Mouse (Mus musculus) testis, postnatal 14 days (tissue): Measurements from ENCODE around the gene Ppp1r18.

Experiments used
- DNase-seq: peaks from one replicate; pipeline ENCODE4 v3.0.0; 2021; ENCODE audit warnings: low spot score

Ppp1r18 gene

DNA sequence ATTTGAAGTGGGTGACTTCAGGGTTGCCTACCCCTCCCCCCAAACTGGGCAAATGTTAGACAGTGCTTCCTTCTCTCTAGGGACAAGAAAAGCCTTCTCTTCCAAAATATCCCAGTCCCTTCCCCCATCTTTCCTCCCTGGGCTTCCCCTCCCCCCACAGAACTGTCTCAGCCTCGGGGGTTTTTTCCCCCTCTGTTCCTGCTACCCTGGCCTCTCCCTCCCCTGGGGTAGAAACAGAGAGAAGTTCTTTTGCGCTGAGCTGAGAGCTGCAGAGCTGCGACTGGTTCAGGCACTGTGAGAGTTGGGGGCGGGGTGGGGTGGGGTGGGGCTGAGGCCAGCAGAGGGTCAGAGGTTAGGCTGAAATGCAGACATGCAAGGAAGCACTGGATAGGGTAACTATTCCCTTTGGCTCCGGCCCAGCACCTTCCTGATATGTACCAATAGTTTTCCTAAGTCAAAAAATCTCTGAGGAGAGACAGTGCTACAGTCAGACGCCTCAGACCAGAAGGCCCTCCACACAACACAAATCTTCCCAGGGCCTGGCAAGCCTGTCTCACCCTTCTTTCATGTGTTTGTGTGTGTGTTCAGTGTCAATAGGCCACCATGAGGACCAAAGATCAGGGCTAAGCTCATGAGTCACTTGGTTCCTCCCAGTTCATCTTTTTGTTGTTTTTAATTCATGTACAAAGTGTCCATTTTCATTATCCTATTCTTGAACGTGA, 4.1 kb downstream of the Ppp1r18 start:
- DNase-seq, result no peak

DNA sequence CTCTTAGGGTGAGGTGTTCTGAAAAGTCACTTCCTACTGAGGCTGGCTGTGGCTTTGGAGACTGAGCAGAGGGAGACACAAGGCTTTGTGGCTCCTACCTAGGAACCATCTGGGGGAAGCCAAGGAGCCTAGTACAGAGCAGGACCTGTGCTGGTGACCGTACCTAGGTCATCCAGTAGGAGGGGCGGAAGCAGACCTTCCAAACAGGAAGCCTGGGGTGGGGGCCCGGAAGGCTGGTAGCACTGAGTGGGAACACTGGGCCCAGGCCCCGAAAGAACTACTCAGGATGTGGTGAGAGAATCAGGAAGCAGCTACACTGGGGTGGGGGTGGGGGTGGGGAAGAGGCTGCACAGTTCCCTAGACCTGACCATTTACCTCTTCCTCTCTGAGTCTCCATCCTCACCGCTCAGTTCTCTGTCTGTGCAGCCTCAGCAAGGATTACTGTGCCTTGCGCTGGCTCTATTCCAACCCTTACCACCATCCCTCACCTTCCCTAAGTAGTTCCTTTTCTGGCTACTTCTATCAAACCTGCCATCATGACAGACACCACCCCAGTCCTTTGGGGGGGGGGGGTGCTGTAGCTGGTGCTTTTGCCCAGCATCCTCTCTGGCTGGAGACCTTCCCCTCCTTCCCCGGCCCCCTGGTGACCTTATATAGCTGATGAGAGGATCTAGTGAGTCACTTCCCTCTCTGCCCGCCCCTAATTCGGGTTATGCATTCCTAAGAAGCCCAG, 4.9 kb downstream of the Ppp1r18 start:
- no peak for DNase-seq

DNA sequence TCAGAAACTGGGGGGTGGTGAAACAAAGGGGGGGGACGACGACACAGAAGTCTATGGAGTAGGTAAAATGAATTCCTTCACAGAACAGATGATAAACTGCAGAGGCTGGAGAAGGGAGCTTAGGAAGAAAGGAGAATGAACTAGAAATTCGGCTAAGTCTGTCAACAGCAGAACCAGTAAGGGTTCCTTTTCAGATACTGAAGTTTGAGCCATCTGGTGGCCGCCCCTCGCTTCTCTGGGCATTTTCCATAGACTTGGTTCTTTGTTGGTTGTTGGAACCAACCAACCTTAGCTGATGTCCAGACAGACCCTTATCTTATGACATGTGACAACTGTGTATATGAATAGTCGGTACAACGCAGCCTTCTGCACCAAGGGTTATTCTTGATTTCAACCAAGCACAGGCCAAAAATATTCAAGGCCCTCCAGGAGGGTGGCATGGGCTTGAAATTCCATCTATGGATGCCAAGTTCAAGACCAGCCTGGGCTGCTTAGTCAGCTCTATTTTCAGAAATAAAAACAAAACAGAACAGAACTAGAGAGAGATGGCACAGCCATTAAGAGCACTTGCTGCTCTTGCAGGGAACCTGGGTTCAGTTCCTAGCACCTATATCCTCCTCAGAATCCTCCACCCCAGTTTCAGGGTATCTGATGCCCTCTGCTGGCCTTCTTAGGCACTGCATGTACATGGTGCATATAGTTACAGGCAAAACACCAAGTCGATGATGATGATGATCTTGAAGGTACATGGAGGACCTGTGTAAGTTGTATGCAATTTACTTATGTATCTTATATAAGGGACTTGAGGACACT, 5.7 kb downstream of the Ppp1r18 start:
- DNase-seq, result no peak

DNA sequence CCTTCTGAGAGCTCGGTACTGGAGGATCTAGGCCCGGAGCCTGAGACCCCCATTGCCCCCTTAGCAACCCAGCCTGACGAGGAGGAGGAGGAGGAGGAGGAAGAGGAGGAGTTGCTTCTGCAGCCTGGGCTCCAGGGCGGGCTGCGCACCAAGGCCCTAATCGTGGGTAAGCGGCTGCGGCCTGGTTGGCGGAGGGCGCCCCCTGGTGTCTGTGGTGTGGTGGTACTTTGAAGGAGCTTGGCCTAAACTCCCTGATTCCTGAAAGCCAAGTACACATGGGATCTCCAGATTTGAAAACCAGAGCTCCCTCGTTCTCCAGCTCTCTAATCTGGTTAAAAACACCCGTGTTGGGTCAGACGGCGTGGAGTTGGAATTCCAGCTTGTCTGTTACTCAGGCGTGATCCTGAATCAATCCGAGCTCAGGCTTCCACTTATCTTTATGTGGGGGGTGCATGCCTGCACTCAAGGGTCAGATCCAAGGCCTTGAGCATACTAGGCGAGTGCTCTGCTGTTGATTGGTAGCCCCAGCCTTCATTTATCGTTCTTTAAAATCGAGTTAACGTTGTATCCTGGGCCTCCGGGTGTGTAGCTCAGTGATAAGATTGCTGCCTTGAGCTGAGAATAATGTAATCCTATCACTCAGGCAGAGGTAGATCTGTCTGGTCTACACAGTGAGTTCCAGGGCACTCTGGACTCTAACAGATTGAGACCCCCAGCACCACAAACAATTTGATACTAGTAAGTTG, 8.6 kb downstream of the Ppp1r18 start:
- DNase-seq, result peak; percentile 79

DNA sequence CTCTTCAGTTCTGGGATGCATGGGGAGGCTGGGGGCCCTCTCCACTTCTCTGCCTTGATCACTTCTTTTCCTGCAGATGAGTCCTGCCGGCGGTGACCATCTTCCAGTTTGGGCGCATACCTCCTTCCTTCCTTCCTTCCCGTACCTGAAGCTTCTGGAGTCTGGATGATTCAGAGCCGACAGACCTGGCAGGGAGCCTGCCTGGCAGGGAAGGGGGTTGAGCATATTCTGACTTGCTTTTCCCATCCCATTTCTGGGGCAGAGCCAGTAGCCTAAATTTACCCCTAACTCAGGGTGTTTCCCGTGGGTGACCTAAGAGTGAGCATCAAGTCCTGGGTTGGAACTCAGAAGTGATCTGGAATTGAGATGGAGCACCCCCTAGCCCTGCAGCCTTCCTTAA, 9.3 kb downstream of the Ppp1r18 start:
- no peak for DNase-seq

DNA sequence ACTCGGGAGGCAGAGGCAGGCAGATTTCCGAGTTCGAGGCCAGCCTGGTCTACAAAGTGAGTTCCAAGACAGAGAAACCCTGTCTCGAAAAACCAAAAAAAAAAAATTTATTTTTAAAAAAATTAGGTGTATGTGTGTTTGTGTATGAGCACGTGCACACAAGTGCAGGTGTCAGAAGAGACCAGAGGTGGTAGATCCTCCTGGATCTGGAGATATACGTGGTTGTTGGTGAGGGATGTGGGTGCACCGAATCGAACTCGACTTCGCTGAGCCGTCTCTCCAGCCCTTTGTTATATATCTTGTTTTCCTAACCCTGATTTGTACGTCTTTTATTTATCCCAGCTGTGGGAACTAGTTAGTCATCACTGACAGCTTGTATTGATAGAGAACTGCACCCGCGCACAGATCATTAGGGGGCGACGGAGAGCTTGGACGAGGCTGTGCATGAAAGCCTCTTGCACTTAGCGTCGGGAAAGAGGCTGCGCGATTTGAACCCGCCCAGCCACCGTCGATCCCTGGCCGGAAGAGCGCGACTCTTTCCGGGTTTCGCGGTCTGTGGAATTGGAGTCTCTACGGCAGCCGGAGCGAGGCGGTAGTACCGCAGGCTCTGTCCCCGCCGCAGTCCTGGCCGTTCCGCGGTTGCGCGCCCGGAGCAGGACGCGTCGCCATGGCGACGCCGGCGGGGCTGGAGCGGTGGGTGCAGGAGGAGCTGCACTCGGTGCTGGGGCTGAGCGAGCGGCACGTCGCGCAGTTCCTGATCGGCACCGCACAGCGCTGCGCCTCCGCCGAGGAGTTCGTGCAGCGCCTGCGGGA, 14.1 kb downstream of the Ppp1r18 start, which contains the start of gene Dhx16:
TSS of gene Dhx16 (plus strand) at position 575 of the 813 bp plus-strand sequence.
- DNase-seq, result peak; percentile 91

DNA sequence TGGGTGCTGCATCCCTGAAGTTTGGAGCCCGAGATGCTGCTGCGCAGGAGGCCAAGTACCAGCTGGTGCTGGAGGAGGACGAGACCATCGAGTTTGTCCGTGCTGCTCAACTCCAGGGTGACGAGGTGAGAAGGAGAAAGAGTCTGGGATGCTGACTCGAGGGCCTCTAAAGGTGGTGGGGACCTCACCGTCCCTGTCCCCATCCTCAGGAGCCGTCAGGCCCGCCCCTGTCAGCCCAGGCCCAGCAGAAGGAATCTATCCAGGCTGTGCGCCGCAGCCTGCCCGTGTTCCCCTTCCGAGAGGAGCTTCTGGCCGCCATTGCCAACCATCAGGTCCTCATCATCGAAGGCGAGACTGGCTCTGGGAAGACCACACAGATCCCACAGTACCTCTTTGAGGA, 17.5 kb downstream of the Ppp1r18 start:
- DNase-seq, result no peak

DNA sequence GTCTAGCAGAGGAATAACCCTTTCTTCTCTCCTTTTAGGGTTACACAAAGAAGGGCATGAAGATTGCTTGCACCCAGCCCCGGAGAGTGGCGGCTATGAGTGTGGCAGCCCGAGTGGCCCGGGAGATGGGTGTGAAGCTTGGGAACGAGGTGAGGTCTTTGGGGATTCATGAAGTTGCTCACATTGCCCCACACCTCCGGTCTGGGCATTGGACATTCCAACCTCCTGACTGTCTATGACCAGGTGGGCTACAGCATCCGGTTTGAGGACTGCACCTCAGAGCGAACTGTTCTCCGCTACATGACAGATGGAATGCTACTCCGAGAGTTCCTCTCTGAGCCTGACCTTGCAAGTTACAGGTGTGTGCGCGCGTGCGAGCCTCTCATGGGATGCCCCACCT, 18.4 kb downstream of the Ppp1r18 start:
- DNase-seq, result no peak

DNA sequence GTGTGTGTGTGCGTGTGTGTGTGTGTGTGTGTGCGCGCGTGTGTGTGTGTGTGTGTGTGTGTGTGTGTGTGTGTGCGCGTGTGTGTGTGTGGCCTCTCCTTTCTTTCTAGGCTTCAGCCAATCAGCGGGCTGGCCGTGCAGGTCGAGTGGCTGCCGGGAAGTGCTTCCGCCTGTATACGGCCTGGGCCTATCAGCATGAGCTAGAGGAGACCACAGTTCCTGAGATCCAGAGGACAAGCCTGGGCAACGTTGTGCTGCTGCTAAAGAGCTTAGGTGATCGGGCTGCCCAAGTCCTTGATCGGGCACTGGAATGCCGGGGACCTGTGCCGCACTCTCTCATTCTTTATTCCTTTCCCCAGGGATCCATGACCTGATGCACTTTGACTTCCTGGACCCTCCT, 22.3 kb downstream of the Ppp1r18 start:
- DNase-seq, result no peak

- peak; percentile 91 for DNase-seq
Measured at GRCm38 (mm10) chr17:35896781-35897643, 31.6 kb downstream of the Ppp1r18 start, which contains the start of gene 2310061I04Rik. TSS of gene 2310061I04Rik (minus strand) at chr17:35897431.

DNA sequence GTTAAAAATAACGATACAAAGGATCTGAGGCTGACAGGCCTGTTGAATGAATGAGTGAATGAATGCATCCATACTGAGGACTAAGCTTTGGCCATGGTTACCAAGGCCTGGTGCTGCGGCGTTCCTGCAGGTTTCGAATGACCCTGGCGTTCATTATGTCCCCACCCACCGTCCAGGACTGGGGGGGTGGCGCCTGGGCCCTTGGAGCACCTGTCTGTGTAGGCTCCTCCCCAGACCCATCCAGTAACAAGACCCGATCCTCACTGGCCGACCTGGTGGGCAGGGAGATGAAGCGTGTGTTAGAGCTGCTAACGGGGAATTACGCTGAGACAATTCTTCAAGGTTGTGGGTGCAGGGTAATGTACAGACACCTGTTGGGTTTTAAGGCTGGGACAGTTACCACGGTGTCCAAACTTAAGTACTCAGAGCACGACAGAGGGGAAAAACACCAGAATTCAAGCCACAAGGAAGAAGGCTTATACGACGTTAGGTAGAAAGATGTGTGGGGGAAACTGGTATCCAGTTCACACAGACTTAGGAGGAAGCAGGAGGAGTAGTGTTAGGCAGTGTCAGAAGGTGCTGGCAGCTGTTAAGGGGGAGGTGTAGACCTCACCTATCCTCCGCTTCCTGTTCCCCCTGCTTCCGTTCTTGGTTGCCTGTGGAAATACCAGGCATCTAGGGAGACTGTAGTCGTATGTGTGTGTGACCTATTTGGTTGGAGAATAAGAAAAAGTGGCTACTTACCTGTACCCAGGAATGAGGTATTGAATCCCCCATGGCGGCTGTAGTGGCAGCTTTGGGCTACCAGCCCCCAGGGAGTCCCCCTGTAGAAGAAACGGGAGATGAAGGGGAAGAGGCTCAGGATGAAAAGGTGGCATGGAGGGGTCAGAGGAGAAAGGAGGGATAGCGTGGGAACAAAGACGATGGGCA, 32.5 kb downstream of the Ppp1r18 start:
- DNase-seq, result peak; percentile 54

GRCm38 (mm10) chr17:35900636-35901035, 35.2 kb downstream of the Ppp1r18 start:
- DNase-seq, result no peak

DNA sequence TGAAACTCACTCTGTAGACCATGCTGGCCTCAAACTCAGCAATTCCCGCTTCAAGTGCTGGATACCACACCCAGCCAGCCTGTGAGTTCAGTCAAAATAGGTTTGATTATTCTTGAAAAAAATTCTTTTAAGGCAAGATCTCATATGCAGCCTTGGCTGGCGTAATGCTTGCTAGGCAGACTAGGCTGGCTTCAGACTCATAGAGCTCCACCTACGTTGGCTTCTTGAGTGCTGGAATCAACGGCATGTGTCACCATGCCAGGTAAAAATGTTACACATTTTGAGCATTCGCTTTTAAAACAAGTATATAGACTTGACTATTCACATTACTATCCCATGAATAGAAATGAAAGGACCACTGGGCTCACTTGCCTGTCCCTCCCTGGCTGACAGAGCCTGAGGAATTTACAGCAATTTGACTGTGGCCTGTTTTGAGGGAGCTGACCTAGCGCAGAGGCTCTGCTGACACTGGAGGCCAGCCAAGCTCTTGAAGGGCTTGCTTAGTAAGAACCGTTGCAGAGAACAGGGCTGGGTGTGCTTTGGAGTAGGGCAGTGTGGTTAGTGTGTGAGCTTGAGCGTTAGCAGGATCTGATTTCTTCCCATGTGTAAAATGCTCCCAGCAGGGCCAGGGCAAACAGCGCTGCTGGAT, 38.1 kb downstream of the Ppp1r18 start:
- DNase-seq, result no peak

- no peak for DNase-seq
Measured at GRCm38 (mm10) chr17:35903992-35904355, 38.6 kb downstream of the Ppp1r18 start.

GRCm38 (mm10) chr17:35905587-35905986, 40.2 kb downstream of the Ppp1r18 start:
- DNase-seq, result no peak

GRCm38 (mm10) chr17:35907609-35908008, 42.2 kb downstream of the Ppp1r18 start:
- DNase-seq, result no peak

DNA sequence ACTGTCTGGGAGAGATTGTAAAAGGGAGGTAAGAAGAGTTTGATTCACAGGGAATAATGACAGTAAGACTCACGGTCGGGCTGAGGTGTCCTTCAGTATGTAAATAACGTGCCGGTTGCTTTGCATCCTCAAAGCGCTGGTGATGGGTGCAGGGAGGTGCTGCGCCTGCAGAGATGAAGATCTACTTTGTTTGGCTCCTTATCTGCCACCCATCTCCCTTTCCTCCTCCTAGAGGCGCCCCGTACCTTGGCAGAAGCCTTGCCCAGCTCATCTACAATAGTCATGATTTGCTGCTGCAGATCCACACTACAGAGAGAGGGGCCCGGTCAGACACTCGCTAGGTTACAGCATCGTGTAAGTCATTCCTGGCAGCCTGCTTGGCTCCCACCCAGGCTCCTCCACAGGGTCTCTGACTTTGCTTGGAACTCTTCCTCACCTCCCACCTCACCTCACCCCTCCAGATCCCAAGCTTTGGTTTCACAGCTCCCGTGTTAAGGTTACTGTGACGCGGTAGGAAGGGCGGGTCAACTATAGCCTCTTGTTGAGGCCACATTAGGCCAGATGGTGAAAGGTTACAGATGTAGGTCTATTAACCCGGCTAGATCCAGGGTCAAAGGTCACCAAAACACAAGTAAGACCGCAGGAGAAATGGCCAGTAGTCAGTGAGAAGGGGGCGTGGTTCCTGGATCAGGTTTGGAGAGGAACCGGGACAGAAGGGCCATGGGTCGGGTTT, 44.0 kb downstream of the Ppp1r18 start:
- no peak for DNase-seq

GRCm38 (mm10) chr17:35909919-35910369, 44.6 kb downstream of the Ppp1r18 start, which contains the start of gene Atat1:
TSS of gene Atat1 (minus strand) at chr17:35910075.
- peak; percentile 89 for DNase-seq
